Mouse (Mus musculus): ENCODE data around the gene Fuom. TPM values are rescaled to one million over a fixed set of nuclear protein-coding genes. Genes with fewer than 3 reads are reported as not detected.
"Not testable (repeated sequence)": the region's sequence is repeated elsewhere in the genome, so short reads cannot be mapped to it uniquely, and the experiment has no call there.

Gene Fuom
- 33.7 and 34.1 TPM in 2 replicates for polyA plus RNA-seq (2015; fragmentation: Nextera tagmentation; extraction: Ambion mirVana)

GRCm38 (mm10) chr7:140101993-140102860 lies at the start of gene Fuom:
TSS of gene Fuom (minus strand) at chr7:140102441.
- Histone ChIP-seq H3K9ac (peak within 1 kb of the TSS; percentile 42), H3K4me1 (peaks cover 12% of the 10 kb centered on the region), H3K9me3 (no peaks in the 10 kb centered on the region), H3K4me2 (peak within 1 kb of the TSS; percentile 65), H3K27me3 (replicated peaks) (no peaks in the 10 kb centered on the region), H3K27ac (peak within 1 kb of the TSS; percentile 49), H3K36me3 (replicated peaks) (no peaks in the 10 kb centered on the region), H3K4me3 (peak within 1 kb of the TSS; percentile 38)
- 2% methylated on average over 30 of the region's 30 CpGs for WGBS
- peak; percentile 85 for ATAC-seq (replicated peaks)

- no peak overlapping the region for H3K27ac ChIP-seq
- H3K27me3 ChIP-seq (replicated peaks) = no peaks in the 10 kb centered on the region
- H3K9ac ChIP-seq = no peak overlapping the region
- WGBS = 79% methylated on average over 4 of the region's 4 CpGs
- H3K4me2 ChIP-seq = no peak overlapping the region
- H3K9me3 ChIP-seq = no peaks in the 10 kb centered on the region
- no peaks in the 10 kb centered on the region for H3K36me3 ChIP-seq (replicated peaks)
- ATAC-seq (replicated peaks) = no peak
- no peaks in the 10 kb centered on the region for H3K4me1 ChIP-seq
- H3K4me3 ChIP-seq = no peak overlapping the region
Observed at GRCm38 (mm10) chr7:140144550-140144949, 42.3 kb upstream of the Fuom start.

DNA sequence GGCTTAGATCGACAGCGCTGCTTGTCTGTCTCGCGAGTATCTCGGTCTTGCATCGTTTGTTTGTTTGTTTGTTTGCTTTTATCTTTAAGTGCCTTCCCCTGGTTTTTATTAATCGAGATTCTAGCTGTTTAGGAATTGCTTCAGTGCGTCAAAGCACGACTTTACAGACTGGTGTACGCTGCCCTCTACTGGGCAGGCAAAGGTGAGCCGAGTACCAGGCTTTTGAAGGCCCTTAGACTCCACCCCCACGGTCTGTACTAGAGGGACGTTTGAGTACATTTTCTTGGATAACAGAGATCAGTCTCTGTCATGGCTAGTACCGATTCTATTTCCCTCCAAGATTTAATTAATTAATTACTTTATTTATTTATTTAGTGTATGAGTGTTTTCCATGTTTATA lies 39.1 kb upstream of the Fuom start:
- no peaks in the 10 kb centered on the region for H3K27me3 ChIP-seq (replicated peaks)
- no peak overlapping the region for H3K4me2 ChIP-seq
- H3K36me3 ChIP-seq (replicated peaks) = no peaks in the 10 kb centered on the region
- ATAC-seq (replicated peaks) = no peak
- peaks cover 11% of the 10 kb centered on the region for H3K4me1 ChIP-seq
- no peaks in the 10 kb centered on the region for H3K9me3 ChIP-seq
- 5% methylated on average over 14 of the region's 14 CpGs for WGBS
- H3K4me3 ChIP-seq = no peak overlapping the region
- H3K27ac ChIP-seq = no peak overlapping the region
- H3K9ac ChIP-seq = no peak overlapping the region

- H3K27me3 ChIP-seq (replicated peaks) = no peaks in the 10 kb centered on the region
- H3K9ac ChIP-seq = peak overlapping the region; percentile 96
- peaks cover 11% of the 10 kb centered on the region for H3K4me1 ChIP-seq
- H3K4me3 ChIP-seq = peak overlapping the region; percentile 97
- WGBS = 2% methylated on average over 8 of the region's 8 CpGs
- peak overlapping the region; percentile 90 for H3K27ac ChIP-seq
- no peaks in the 10 kb centered on the region for H3K9me3 ChIP-seq
- peak overlapping the region; percentile 91 for H3K4me2 ChIP-seq
- ATAC-seq (replicated peaks) = no peak
- no peaks in the 10 kb centered on the region for H3K36me3 ChIP-seq (replicated peaks)
Observed at GRCm38 (mm10) chr7:140138021-140138310, 35.7 kb upstream of the Fuom start.

DNA sequence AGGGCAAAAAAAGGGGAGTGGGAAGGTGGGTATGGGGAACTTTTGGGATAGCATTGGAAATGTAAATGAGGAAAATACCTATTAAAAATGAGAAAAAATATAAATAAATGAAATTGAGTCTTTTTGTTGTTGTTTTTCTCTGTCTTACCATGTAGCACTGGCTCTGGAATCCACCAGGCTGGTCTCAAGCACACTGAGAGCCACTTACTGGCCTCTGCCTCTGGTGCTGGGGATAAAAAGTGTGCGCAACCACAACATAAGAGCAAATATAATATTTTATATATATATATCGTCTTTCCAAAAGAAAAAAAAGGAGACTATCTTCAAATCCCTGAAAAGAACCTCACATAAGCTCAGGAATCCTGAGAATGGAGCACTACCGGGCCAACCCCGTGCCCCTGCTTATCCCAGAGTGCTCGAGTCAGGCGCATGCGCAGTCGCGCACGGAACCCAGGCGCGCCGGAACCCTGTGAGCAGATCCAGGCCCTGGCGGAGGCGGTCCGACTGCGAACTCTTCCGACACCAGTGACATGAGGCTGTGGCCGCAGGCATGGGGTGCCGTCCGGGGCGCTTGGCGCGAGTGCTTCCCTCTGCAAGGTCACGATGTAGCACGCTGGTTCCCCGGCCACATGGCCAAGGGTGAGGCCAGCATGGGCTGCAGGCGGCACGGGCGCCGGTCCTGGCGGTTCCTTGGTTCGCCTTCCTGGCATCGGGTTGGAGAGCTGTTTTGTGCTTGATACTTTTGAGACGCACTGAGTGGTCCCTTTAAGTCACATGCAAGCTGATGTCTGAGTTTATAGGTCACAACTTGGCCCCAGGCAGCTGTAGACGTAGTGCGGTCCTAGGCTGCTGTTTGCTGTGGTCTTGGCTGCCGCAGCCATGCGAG lies 35.1 kb upstream of the Fuom start, which contains the start of gene Mtg1:
Gene Mtg1, plus strand, starts transcription at position 430 of the 886 bp plus-strand sequence.
- WGBS = 1% methylated on average over 39 of the region's 39 CpGs

DNA sequence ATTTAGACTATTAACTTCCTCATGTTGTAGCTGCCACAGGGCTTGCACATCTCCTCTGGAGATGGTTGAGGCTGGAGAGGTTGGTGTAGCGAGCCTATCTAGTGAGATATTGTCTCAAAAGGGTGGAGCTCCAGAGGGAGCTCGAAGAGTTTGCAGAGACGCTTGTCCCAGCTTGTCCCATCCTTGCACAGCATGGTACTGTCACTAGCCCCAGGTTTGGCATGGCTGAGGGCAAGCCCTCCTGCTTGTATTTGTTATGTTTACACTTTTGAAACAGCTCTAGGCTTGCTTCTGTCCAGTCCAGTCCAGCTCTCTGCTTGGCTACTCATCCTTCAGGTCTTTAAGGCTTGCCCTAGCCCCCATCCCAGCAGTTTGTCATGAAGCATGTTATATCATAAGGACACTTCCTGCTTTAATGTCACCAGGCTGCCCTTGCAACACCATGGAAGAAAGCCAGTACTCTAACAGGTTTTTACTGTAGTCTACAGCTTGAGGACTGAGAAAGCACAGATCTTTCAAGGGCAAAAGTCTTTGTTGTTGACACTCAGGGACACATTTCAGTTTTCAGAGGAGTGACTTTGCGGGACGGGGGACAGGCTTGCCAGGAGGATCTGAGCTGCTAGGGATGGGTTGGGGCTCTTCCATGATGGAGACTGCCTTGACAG lies 33.0 kb upstream of the Fuom start:
- no peaks in the 10 kb centered on the region for H3K36me3 ChIP-seq (replicated peaks)
- no peaks in the 10 kb centered on the region for H3K27me3 ChIP-seq (replicated peaks)
- no peak overlapping the region for H3K4me2 ChIP-seq
- no peak overlapping the region for H3K9ac ChIP-seq
- H3K4me1 ChIP-seq = peaks cover 11% of the 10 kb centered on the region
- no peak overlapping the region for H3K27ac ChIP-seq
- 85% methylated on average over 5 of the region's 5 CpGs for WGBS
- no peak overlapping the region for H3K4me3 ChIP-seq
- ATAC-seq (replicated peaks) = no peak
- no peaks in the 10 kb centered on the region for H3K9me3 ChIP-seq

More for the DNA sequence above, 35.1 kb upstream of the Fuom start, which contains the start of gene Mtg1:
- Histone ChIP-seq H3K27me3 (replicated peaks) (no peaks in the 10 kb centered on the region), H3K27ac (peak within 1 kb of the TSS; percentile 90), H3K9ac (peak within 1 kb of the TSS; percentile 96), H3K4me2 (peak within 1 kb of the TSS; percentile 91), H3K9me3 (no peaks in the 10 kb centered on the region), H3K36me3 (replicated peaks) (no peaks in the 10 kb centered on the region), H3K4me1 (peaks cover 11% of the 10 kb centered on the region), H3K4me3 (peak within 1 kb of the TSS; percentile 97)
- peak; percentile 97 for ATAC-seq (replicated peaks)

GRCm38 (mm10) chr7:140134033-140134432 lies 31.8 kb upstream of the Fuom start:
- H3K27ac ChIP-seq; H3K4me3 ChIP-seq; H3K36me3 ChIP-seq (replicated peaks); H3K9ac ChIP-seq; H3K4me2 ChIP-seq; H3K9me3 ChIP-seq; ATAC-seq (replicated peaks); H3K27me3 ChIP-seq (replicated peaks): not testable (repeated sequence)
- WGBS = 93% methylated on average over 7 of the region's 7 CpGs
- peaks cover 11% of the 10 kb centered on the region for H3K4me1 ChIP-seq

DNA sequence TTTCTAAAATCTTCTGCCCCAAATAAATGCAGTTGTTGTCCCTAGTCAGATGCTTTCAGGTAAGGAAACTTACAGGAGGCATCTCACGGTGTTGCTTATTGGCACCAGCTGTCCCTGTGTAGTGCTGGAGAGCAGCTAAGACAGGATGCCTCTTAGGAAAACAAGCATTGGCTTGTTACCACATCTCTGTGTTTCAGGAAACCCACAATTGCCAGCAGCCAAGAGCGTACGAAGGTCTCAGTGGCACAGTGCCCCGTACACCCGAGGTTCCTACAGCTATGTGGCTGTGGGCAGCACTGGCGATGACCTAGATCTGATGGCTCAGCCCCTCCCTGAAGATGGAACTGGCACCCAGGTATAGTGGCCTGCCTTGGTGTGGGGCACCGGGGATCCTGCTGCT lies 29.9 kb upstream of the Fuom start:
- H3K36me3 ChIP-seq (replicated peaks); H3K9me3 ChIP-seq; H3K4me2 ChIP-seq; H3K4me1 ChIP-seq; ATAC-seq (replicated peaks); H3K9ac ChIP-seq; H3K4me3 ChIP-seq; H3K27me3 ChIP-seq (replicated peaks); H3K27ac ChIP-seq: not testable (repeated sequence)
- 95% methylated on average over 7 of the region's 7 CpGs for WGBS

GRCm38 (mm10) chr7:140127911-140128310 lies 25.7 kb upstream of the Fuom start:
- WGBS = 89% methylated on average over 2 of the region's 2 CpGs
- ATAC-seq (replicated peaks) = no peak
- no peak overlapping the region for H3K4me2 ChIP-seq
- H3K4me1 ChIP-seq = peaks cover 4% of the 10 kb centered on the region; the same call in 1 of the 2 replicates
- no peaks in the 10 kb centered on the region for H3K27me3 ChIP-seq (replicated peaks)
- no peak overlapping the region for H3K9ac ChIP-seq
- H3K4me3 ChIP-seq = no peak overlapping the region
- no peaks in the 10 kb centered on the region for H3K9me3 ChIP-seq
- H3K27ac ChIP-seq = no peak overlapping the region
- no peaks in the 10 kb centered on the region for H3K36me3 ChIP-seq (replicated peaks)

DNA sequence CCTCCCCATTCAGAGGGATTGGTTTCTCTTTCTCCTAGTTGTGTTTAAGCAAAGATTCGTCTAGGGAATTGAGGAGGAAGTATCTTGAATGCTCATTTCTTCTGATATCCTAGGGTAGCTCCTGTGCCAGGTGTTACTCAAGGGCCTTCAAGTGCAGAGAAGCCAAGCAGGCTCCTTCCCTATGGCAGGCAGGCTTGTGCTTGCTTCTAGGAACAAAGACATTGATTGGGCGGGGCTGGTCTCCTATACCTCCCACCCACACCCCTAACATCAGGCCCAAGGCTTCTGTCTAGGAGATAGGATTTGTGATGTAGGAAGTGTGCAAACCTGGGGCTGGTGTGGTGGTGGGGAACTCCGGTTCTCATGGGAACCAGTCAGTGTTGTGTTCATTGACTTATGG lies 24.7 kb upstream of the Fuom start:
- Histone ChIP-seq H3K4me3 (no peak overlapping the region), H3K36me3 (replicated peaks) (no peaks in the 10 kb centered on the region), H3K4me1 (peaks cover 4% of the 10 kb centered on the region; the same call in 1 of the 2 replicates), H3K27ac (no peak overlapping the region), H3K9ac (no peak overlapping the region), H3K4me2 (no peak overlapping the region), H3K9me3 (no peaks in the 10 kb centered on the region), H3K27me3 (replicated peaks) (no peaks in the 10 kb centered on the region)
- WGBS = 89% methylated on average over 3 of the region's 3 CpGs
- no peak for ATAC-seq (replicated peaks)

DNA sequence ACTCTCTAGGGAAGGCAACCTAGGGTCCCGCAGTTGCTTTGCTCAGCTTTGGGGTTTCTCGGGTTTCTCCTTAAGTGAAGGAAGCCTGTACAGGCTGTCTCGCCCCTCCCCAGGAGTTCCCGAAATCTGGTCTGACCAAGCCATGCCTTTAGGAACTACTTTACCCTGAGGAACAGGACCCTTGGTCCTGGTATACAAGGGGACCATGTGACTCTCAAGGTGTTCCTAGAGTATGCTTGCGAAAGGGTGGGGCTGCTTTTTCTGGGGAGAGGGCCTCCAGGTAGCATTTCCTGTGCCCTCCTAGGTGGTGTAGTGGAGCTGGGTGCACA lies 23.7 kb upstream of the Fuom start:
- Histone ChIP-seq H3K9me3 (no peaks in the 10 kb centered on the region), H3K4me2 (peak overlapping the region; percentile 71), H3K27ac (no peak overlapping the region), H3K9ac (peak overlapping the region; percentile 74), H3K36me3 (replicated peaks) (no peaks in the 10 kb centered on the region), H3K4me3 (peak overlapping the region; percentile 67), H3K4me1 (peaks cover 4% of the 10 kb centered on the region; the same call in 1 of the 2 replicates), H3K27me3 (replicated peaks) (no peaks in the 10 kb centered on the region)
- WGBS = 15% methylated on average over 5 of the region's 5 CpGs
- ATAC-seq (replicated peaks) = peak; percentile 17
